Mouse (Mus musculus) retina, embryonic 14.5 days (tissue): ENCODE results near the gene Slc11a1.

Experiments used
- DNase-seq: peaks from one replicate; pipeline ENCODE4 v3.0.0-alpha.2; 2015; ENCODE audit warnings: low spot score

The Slc11a1 gene

GRCm38 (mm10) chr1:74411753-74412325, 36.8 kb downstream of the Slc11a1 start:
- no peak for DNase-seq

- DNase-seq = no peak
Observed at GRCm38 (mm10) chr1:74412711-74413110, 37.7 kb downstream of the Slc11a1 start.

- peak; percentile 27 for DNase-seq
Observed at GRCm38 (mm10) chr1:74415143-74415542, 40.1 kb downstream of the Slc11a1 start.

GRCm38 (mm10) chr1:74418747-74419439, 43.9 kb downstream of the Slc11a1 start:
- peak; percentile 33 for DNase-seq

- no peak for DNase-seq
Observed at GRCm38 (mm10) chr1:74419440-74419794, 44.4 kb downstream of the Slc11a1 start.

GRCm38 (mm10) chr1:74423147-74423546, 48.2 kb downstream of the Slc11a1 start:
- peak; percentile 10 for DNase-seq

- DNase-seq = no peak
Observed at GRCm38 (mm10) chr1:74425845-74426244, 50.9 kb downstream of the Slc11a1 start.

- DNase-seq = no peak
Observed at GRCm38 (mm10) chr1:74433220-74433619, 58.2 kb downstream of the Slc11a1 start.

- no peak for DNase-seq
Observed at GRCm38 (mm10) chr1:74434596-74434995, 59.6 kb downstream of the Slc11a1 start.

- DNase-seq = no peak
Observed at GRCm38 (mm10) chr1:74435563-74435962, 60.6 kb downstream of the Slc11a1 start.
